Mouse (Mus musculus) cerebellum, adult 9-11 months (tissue): ENCODE results near the gene Mcat.

Source experiments
- DNase-seq: peaks from one replicate; pipeline ENCODE4 v3.0.0; 2022

Gene Mcat

GRCm38 (mm10) chr15:83574731-83575351, 11.3 kb upstream of the Mcat start:
- no peak for DNase-seq

- DNase-seq = peak; percentile 55
Measured at GRCm38 (mm10) chr15:83573606-83574005, 10.0 kb upstream of the Mcat start.

GRCm38 (mm10) chr15:83572132-83572531, 8.5 kb upstream of the Mcat start:
- DNase-seq = no peak

GRCm38 (mm10) chr15:83571636-83572035, 8.0 kb upstream of the Mcat start:
- no peak for DNase-seq

- no peak for DNase-seq
Measured at GRCm38 (mm10) chr15:83570641-83571040, 7.1 kb upstream of the Mcat start.

- no peak for DNase-seq
Measured at GRCm38 (mm10) chr15:83569682-83570081, 6.1 kb upstream of the Mcat start.

GRCm38 (mm10) chr15:83568544-83568943, 5.0 kb upstream of the Mcat start:
- DNase-seq = no peak

GRCm38 (mm10) chr15:83567728-83568127, 4.1 kb upstream of the Mcat start:
- no peak for DNase-seq

GRCm38 (mm10) chr15:83566006-83566405, 2.4 kb upstream of the Mcat start:
- DNase-seq = no peak

- DNase-seq = no peak
Measured at GRCm38 (mm10) chr15:83565434-83565833, 1.8 kb upstream of the Mcat start.

GRCm38 (mm10) chr15:83563857-83564651, 467 bp upstream of the Mcat start:
- DNase-seq = no peak

- no peak for DNase-seq
Measured at GRCm38 (mm10) chr15:83562626-83563270, 839 bp downstream of the Mcat start.

GRCm38 (mm10) chr15:83560941-83561477, 2.6 kb downstream of the Mcat start:
- no peak for DNase-seq

GRCm38 (mm10) chr15:83555161-83555974, 8.2 kb downstream of the Mcat start:
- peak; percentile 86 for DNase-seq

- DNase-seq = no peak
Measured at GRCm38 (mm10) chr15:83553831-83554230, 9.8 kb downstream of the Mcat start.

GRCm38 (mm10) chr15:83550137-83550536, 13.4 kb downstream of the Mcat start:
- no peak for DNase-seq

GRCm38 (mm10) chr15:83547144-83547543, 16.4 kb downstream of the Mcat start:
- no peak for DNase-seq

GRCm38 (mm10) chr15:83546029-83546428, 17.6 kb downstream of the Mcat start:
- DNase-seq = no peak

GRCm38 (mm10) chr15:83541647-83542287, 21.8 kb downstream of the Mcat start:
- no peak for DNase-seq

- DNase-seq = no peak
Measured at GRCm38 (mm10) chr15:83539905-83540304, 23.7 kb downstream of the Mcat start.

- no peak for DNase-seq
Measured at GRCm38 (mm10) chr15:83538855-83539254, 24.7 kb downstream of the Mcat start.

- no peak for DNase-seq
Measured at GRCm38 (mm10) chr15:83535890-83536231, 27.7 kb downstream of the Mcat start.
